Mouse (Mus musculus): ENCODE measurements around the gene Efna3.

GRCm38 (mm10) chr3:89295685-89296230 lies 27.0 kb downstream of the Efna3 start:
- TF ChIP-seq CTCF (IDR thresholded peaks at IDR 0.05; ENCODE audit: low read depth) (no peak), EP300 (optimal IDR thresholded peaks at IDR 0.05) (no peak)

All from stomach, postnatal 0 days (tissue).